Mouse (Mus musculus): ENCODE measurements around the gene Klk1b5.

- TF ChIP-seq CTCF (IDR thresholded peaks at IDR 0.05; ENCODE audit: low read depth) (no peak), EP300 (IDR thresholded peaks at IDR 0.05; ENCODE audit: low read depth) (peak; percentile 96)
Observed at GRCm38 (mm10) chr7:44246055-44246983, 30.6 kb downstream of the Klk1b5 start, which contains the start of the genes 1700028J19Rik and 2410002F23Rik.
